Mouse (Mus musculus): ENCODE data around the gene Dera. TPM values are rescaled to one million over a fixed set of nuclear protein-coding genes. Genes with fewer than 3 reads are reported as not detected.

The Dera gene
- polyA plus RNA-seq, 1 experiment, result 17.5 TPM

DNA sequence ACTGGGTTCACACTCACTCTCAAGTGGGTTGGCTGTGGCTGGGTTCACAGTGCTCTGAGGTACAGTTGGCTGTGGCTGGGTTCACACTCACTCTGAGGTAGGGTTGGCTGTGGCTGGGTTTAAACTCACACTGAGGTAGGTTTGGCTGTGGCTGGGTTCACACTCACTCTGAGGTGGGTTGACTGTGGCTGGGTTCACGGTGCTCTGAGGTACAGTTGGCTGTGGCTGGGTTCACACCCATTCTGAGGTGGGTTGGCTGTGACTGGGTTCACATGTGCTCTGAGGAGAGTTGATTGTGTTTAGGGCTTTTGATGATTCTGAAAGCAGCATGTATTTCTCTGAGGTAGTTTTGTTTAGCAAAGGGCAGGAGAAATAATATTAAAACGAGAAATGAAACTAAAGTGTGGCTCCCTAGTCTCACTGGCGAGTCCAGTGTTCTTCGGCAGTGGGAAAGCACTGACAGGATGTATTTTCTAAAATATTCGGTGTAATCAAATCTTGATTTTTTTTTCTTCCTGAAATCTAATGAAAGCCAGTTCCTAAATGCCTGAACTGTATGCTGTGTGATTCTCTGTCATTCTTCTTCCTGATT lies 70.8 kb downstream of the Dera start:
- TF ChIP-seq MAX (IDR thresholded peaks at IDR 0.05; ENCODE audit: low read depth) (no peak), MYOD1 (IDR thresholded peaks at IDR 0.05; ENCODE audit: control insufficient read depth in 1 of 3, insufficient read length in 2 of 3, low read depth in 2 of 3) (no peak), POLR2AphosphoS2 (IDR thresholded peaks at IDR 0.05; ENCODE audit: insufficient read length, low read depth) (no peak), CEBPB (IDR thresholded peaks at IDR 0.05; ENCODE audit: insufficient read depth, poor library complexity, severe bottlenecking) (no peak), SRF (IDR thresholded peaks at IDR 0.05; ENCODE audit: control insufficient read depth, insufficient read length, low read depth) (no peak), E2F4 (IDR thresholded peaks at IDR 0.05; ENCODE audit: insufficient read depth) (no peak), USF1 (IDR thresholded peaks at IDR 0.05; ENCODE audit: low read depth) (no peak), POLR2A (IDR thresholded peaks at IDR 0.05; ENCODE audit: insufficient read length, low read depth) (no peak), MYOG (IDR thresholded peaks at IDR 0.05; ENCODE audit: control insufficient read depth in 1 of 3, insufficient read depth in 1 of 3, insufficient read length in 2 of 3, low read depth in 2 of 3) (no peak), REST (IDR thresholded peaks at IDR 0.05; ENCODE audit: insufficient read depth, insufficient read length) (no peak), TCF3 (IDR thresholded peaks at IDR 0.05; ENCODE audit: insufficient read length, low read depth) (no peak), TCF12 (IDR thresholded peaks at IDR 0.05; ENCODE audit: insufficient read depth, poor library complexity, severe bottlenecking) (no peak)
- no peak overlapping the region for H3K4me2 ChIP-seq (ENCODE audit: low read depth)
- H3ac ChIP-seq (ENCODE audit: control insufficient read depth, insufficient read length), result no peak overlapping the region
- H3K27me3 ChIP-seq (ENCODE audit: control insufficient read depth, insufficient read depth, insufficient read length), result no peaks in the 10 kb centered on the region
- H3K79me2 ChIP-seq (ENCODE audit: control insufficient read depth, insufficient read depth), result no peaks in the 10 kb centered on the region
- no peaks in the 10 kb centered on the region for H3K36me3 ChIP-seq (ENCODE audit: control insufficient read depth, insufficient read depth)
- H3K4me3 ChIP-seq, result no peak overlapping the region

DNA sequence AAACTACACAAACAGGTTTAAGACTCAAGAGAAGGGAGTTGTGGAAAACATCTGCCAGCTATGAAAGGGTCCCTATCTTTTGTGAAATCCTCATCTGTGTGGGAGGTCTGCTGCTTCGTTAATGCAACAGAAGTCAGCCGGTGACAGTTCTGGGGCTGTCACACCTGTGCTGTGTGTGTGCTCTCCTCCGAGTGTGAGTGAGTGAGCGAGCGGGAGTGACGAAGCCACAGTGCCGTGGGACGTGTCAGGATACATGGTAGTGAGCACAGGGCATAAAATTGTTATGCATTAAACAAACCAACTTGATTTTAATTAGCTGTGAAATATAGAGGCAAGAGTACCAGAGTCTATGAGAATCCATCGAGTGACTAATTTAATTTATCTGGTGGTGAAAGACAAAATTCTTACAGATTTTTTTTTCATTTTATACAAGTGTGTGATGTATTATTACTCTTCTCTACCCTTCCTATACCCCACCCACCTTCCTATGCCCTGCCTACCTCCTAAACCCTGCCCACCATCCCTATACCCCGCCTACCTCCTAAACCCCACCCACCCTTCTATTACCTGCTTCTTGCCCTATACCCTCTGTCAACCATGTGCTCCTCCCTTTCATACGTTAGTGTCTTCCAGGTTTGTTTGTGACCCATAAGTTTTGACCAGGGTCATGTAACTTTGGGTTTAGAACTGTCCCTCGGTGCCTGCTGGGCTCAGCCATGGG lies 74.9 kb downstream of the Dera start:
- TF ChIP-seq MAX (IDR thresholded peaks at IDR 0.05; ENCODE audit: low read depth), result no peak
- TF ChIP-seq MYOD1 (IDR thresholded peaks at IDR 0.05; ENCODE audit: control insufficient read depth in 1 of 3, insufficient read length in 2 of 3, low read depth in 2 of 3), result no peak
- no peak for TF ChIP-seq E2F4 (IDR thresholded peaks at IDR 0.05; ENCODE audit: insufficient read depth)
- no peak for TF ChIP-seq SRF (IDR thresholded peaks at IDR 0.05; ENCODE audit: control insufficient read depth, insufficient read length, low read depth)
- no peak for TF ChIP-seq CEBPB (IDR thresholded peaks at IDR 0.05; ENCODE audit: insufficient read depth, poor library complexity, severe bottlenecking)
- no peak for TF ChIP-seq POLR2AphosphoS2 (IDR thresholded peaks at IDR 0.05; ENCODE audit: insufficient read length, low read depth)
- no peaks in the 10 kb centered on the region for H3K36me3 ChIP-seq (ENCODE audit: control insufficient read depth, insufficient read depth)

DNA sequence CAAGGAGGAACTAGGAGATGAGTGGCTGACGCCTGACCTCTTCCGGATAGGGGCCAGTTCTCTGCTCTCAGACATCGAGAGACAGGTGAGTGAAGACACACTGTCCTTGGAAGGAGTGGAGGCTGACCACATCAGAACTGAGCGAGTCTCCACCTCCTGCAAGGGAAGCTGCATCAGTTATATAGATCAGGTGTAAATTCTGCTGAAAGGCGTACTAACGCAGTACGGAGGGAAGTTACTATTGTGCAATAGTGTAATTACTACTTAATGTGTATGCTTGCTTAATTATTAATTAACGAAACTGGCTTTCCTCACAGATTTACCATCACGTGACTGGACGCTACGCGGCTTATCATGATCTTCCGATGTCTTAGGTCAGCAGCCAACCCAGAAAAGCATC lies 82.5 kb downstream of the Dera start:
- Histone ChIP-seq H3K79me2 (ENCODE audit: control insufficient read depth, insufficient read depth) (no peaks in the 10 kb centered on the region), H3K27me3 (ENCODE audit: control insufficient read depth, insufficient read depth, insufficient read length) (no peaks in the 10 kb centered on the region), H3K4me2 (ENCODE audit: low read depth) (no peak overlapping the region), H3K4me3 (no peak overlapping the region), H3K36me3 (ENCODE audit: control insufficient read depth, insufficient read depth) (no peaks in the 10 kb centered on the region), H3ac (ENCODE audit: control insufficient read depth, insufficient read length) (no peak overlapping the region)
- TF ChIP-seq TCF12 (IDR thresholded peaks at IDR 0.05; ENCODE audit: insufficient read depth, poor library complexity, severe bottlenecking) (no peak), TCF3 (IDR thresholded peaks at IDR 0.05; ENCODE audit: insufficient read length, low read depth) (no peak), POLR2A (IDR thresholded peaks at IDR 0.05; ENCODE audit: insufficient read length, low read depth) (no peak), E2F4 (IDR thresholded peaks at IDR 0.05; ENCODE audit: insufficient read depth) (no peak), USF1 (IDR thresholded peaks at IDR 0.05; ENCODE audit: low read depth) (no peak), POLR2AphosphoS2 (IDR thresholded peaks at IDR 0.05; ENCODE audit: insufficient read length, low read depth) (no peak), REST (IDR thresholded peaks at IDR 0.05; ENCODE audit: insufficient read depth, insufficient read length) (no peak), MYOG (IDR thresholded peaks at IDR 0.05; ENCODE audit: control insufficient read depth in 1 of 3, insufficient read depth in 1 of 3, insufficient read length in 2 of 3, low read depth in 2 of 3) (no peak), MYOD1 (IDR thresholded peaks at IDR 0.05; ENCODE audit: control insufficient read depth in 1 of 3, insufficient read length in 2 of 3, low read depth in 2 of 3) (no peak), SRF (IDR thresholded peaks at IDR 0.05; ENCODE audit: control insufficient read depth, insufficient read length, low read depth) (no peak), CEBPB (IDR thresholded peaks at IDR 0.05; ENCODE audit: insufficient read depth, poor library complexity, severe bottlenecking) (no peak), MAX (IDR thresholded peaks at IDR 0.05; ENCODE audit: low read depth) (no peak)

More for the DNA sequence above, 74.9 kb downstream of the Dera start:
- H3K4me2 ChIP-seq (ENCODE audit: low read depth), result no peak overlapping the region
- no peak overlapping the region for H3ac ChIP-seq (ENCODE audit: control insufficient read depth, insufficient read length)
- H3K4me3 ChIP-seq, result no peak overlapping the region
- H3K79me2 ChIP-seq (ENCODE audit: control insufficient read depth, insufficient read depth), result no peaks in the 10 kb centered on the region
- no peaks in the 10 kb centered on the region for H3K27me3 ChIP-seq (ENCODE audit: control insufficient read depth, insufficient read depth, insufficient read length)

- Histone ChIP-seq H3K4me3 (no peak overlapping the region), H3K36me3 (ENCODE audit: control insufficient read depth, insufficient read depth) (no peaks in the 10 kb centered on the region), H3K4me2 (ENCODE audit: low read depth) (no peak overlapping the region), H3ac (ENCODE audit: control insufficient read depth, insufficient read length) (no peak overlapping the region), H3K79me2 (ENCODE audit: control insufficient read depth, insufficient read depth) (no peaks in the 10 kb centered on the region), H3K27me3 (ENCODE audit: control insufficient read depth, insufficient read depth, insufficient read length) (no peaks in the 10 kb centered on the region)
- TF ChIP-seq MYOD1 (IDR thresholded peaks at IDR 0.05; ENCODE audit: control insufficient read depth in 1 of 3, insufficient read length in 2 of 3, low read depth in 2 of 3), result no peak
- no peak for TF ChIP-seq POLR2A (IDR thresholded peaks at IDR 0.05; ENCODE audit: insufficient read length, low read depth)
- no peak for TF ChIP-seq MAX (IDR thresholded peaks at IDR 0.05; ENCODE audit: low read depth)
- TF ChIP-seq TCF12 (IDR thresholded peaks at IDR 0.05; ENCODE audit: insufficient read depth, poor library complexity, severe bottlenecking), result no peak
- TF ChIP-seq E2F4 (IDR thresholded peaks at IDR 0.05; ENCODE audit: insufficient read depth), result no peak
- no peak for TF ChIP-seq SRF (IDR thresholded peaks at IDR 0.05; ENCODE audit: control insufficient read depth, insufficient read length, low read depth)
- no peak for TF ChIP-seq CEBPB (IDR thresholded peaks at IDR 0.05; ENCODE audit: insufficient read depth, poor library complexity, severe bottlenecking)
- TF ChIP-seq TCF3 (IDR thresholded peaks at IDR 0.05; ENCODE audit: insufficient read length, low read depth), result no peak
- no peak for TF ChIP-seq USF1 (IDR thresholded peaks at IDR 0.05; ENCODE audit: low read depth)
- no peak for TF ChIP-seq MYOG (IDR thresholded peaks at IDR 0.05; ENCODE audit: control insufficient read depth in 1 of 3, insufficient read depth in 1 of 3, insufficient read length in 2 of 3, low read depth in 2 of 3)
- no peak for TF ChIP-seq REST (IDR thresholded peaks at IDR 0.05; ENCODE audit: insufficient read depth, insufficient read length)
- TF ChIP-seq POLR2AphosphoS2 (IDR thresholded peaks at IDR 0.05; ENCODE audit: insufficient read length, low read depth), result no peak
Measured at GRCm38 (mm10) chr6:137843337-137843736, 89.0 kb downstream of the Dera start.
